Mouse (Mus musculus) brown adipose tissue, adult 24 weeks (tissue): ENCODE results near the gene Sema5b. TPM values are rescaled to one million over a fixed set of nuclear protein-coding genes. Genes with fewer than 3 reads are reported as not detected.

ENCODE experiments used
- H3K27ac ChIP-seq: fragments of 200-500 bp; replicated peaks from 2 replicates; pipeline ENCODE4 v1.5.1; 2012; ENCODE audit warnings: low read depth, mild to moderate bottlenecking, low read length
- H3K4me1 ChIP-seq: fragments of 200-500 bp; 2 replicates; pipeline ENCODE4 v1.6.1; 2012; ENCODE audit warnings: low read length, mixed read lengths; ENCODE audit not compliant: control insufficient read depth, insufficient read depth, insufficient read length
- H3K4me3 ChIP-seq: fragments of 200-500 bp; 2 replicates; pipeline ENCODE4 v1.5.1; 2012; ENCODE audit warnings: low read depth, mild to moderate bottlenecking, low read length, moderate library complexity; ENCODE audit not compliant: insufficient read depth
- polyA plus RNA-seq: library from polyadenylated mRNA; stranded (reverse); fragments of >200 nt; gene quantifications from 2 replicates; pipeline ENCODE4 v1.2.4, GENCODE M21; 2012; ENCODE audit not compliant: missing spikeins, insufficient read depth, insufficient read length

Sema5b gene
- polyA plus RNA-seq, 1 experiment, result not detected

GRCm38 (mm10) chr16:35625286-35626020 is 84.5 kb downstream of the Sema5b start:
- H3K4me3 ChIP-seq, result no peak overlapping the region
- H3K4me1 ChIP-seq, result no peaks in the 10 kb centered on the region
- no peak overlapping the region for H3K27ac ChIP-seq

GRCm38 (mm10) chr16:35627992-35628607 is 87.2 kb downstream of the Sema5b start:
- Histone ChIP-seq H3K27ac (no peak overlapping the region), H3K4me3 (no peak overlapping the region), H3K4me1 (peaks cover 11% of the 10 kb centered on the region; the same call in 1 of the 2 replicates)

- H3K27ac ChIP-seq, result no peak overlapping the region; the same call in 1 of the 2 replicates
Observed at GRCm38 (mm10) chr16:35630470-35631183, 89.7 kb downstream of the Sema5b start.

GRCm38 (mm10) chr16:35633058-35633457 is 92.1 kb downstream of the Sema5b start:
- peaks cover 11% of the 10 kb centered on the region; the same call in 1 of the 2 replicates for H3K4me1 ChIP-seq
- no peak overlapping the region for H3K4me3 ChIP-seq
- no peak overlapping the region for H3K27ac ChIP-seq

More at GRCm38 (mm10) chr16:35630470-35631183, 89.7 kb downstream of the Sema5b start:
- Histone ChIP-seq H3K4me1 (peaks cover 11% of the 10 kb centered on the region; the same call in 1 of the 2 replicates), H3K4me3 (no peak overlapping the region)

GRCm38 (mm10) chr16:35634971-35635370 is 94.0 kb downstream of the Sema5b start:
- Histone ChIP-seq H3K27ac (no peak overlapping the region), H3K4me1 (peaks cover 11% of the 10 kb centered on the region; the same call in 1 of the 2 replicates), H3K4me3 (no peak overlapping the region)

- Histone ChIP-seq H3K27ac (no peak overlapping the region), H3K4me3 (no peak overlapping the region), H3K4me1 (no peaks in the 10 kb centered on the region)
Observed at GRCm38 (mm10) chr16:35639505-35639904, 98.6 kb downstream of the Sema5b start.

GRCm38 (mm10) chr16:35648862-35649261 is 107.9 kb downstream of the Sema5b start:
- no peak overlapping the region for H3K27ac ChIP-seq
- H3K4me1 ChIP-seq, result no peaks in the 10 kb centered on the region
- H3K4me3 ChIP-seq, result no peak overlapping the region

- Histone ChIP-seq H3K27ac (no peak overlapping the region), H3K4me1 (no peaks in the 10 kb centered on the region)
Observed at GRCm38 (mm10) chr16:35652206-35652605, 111.3 kb downstream of the Sema5b start.

GRCm38 (mm10) chr16:35652706-35653105 is 111.8 kb downstream of the Sema5b start:
- no peaks in the 10 kb centered on the region for H3K4me1 ChIP-seq

More at GRCm38 (mm10) chr16:35652206-35652605, 111.3 kb downstream of the Sema5b start:
- H3K4me3 ChIP-seq, result no peak overlapping the region

GRCm38 (mm10) chr16:35653951-35654350 is 113.0 kb downstream of the Sema5b start:
- no peak overlapping the region for H3K4me3 ChIP-seq
- no peaks in the 10 kb centered on the region for H3K4me1 ChIP-seq
- H3K27ac ChIP-seq, result no peak overlapping the region

More at GRCm38 (mm10) chr16:35652706-35653105, 111.8 kb downstream of the Sema5b start:
- Histone ChIP-seq H3K4me3 (no peak overlapping the region), H3K27ac (no peak overlapping the region)

- no peaks in the 10 kb centered on the region; the same call in 1 of the 2 replicates for H3K4me1 ChIP-seq
- H3K4me3 ChIP-seq, result no peak overlapping the region
- no peak overlapping the region for H3K27ac ChIP-seq
Observed at GRCm38 (mm10) chr16:35660222-35660621, 119.3 kb downstream of the Sema5b start.

GRCm38 (mm10) chr16:35663831-35664414 is 123.0 kb downstream of the Sema5b start:
- H3K4me3 ChIP-seq, result no peak overlapping the region
- H3K4me1 ChIP-seq, result no peaks in the 10 kb centered on the region; the same call in 1 of the 2 replicates
- no peak overlapping the region for H3K27ac ChIP-seq

- no peaks in the 10 kb centered on the region; the same call in 1 of the 2 replicates for H3K4me1 ChIP-seq
Observed at GRCm38 (mm10) chr16:35664847-35665246, 123.9 kb downstream of the Sema5b start.

GRCm38 (mm10) chr16:35677511-35678113 is 136.7 kb downstream of the Sema5b start:
- H3K27ac ChIP-seq, result no peak overlapping the region
- H3K4me3 ChIP-seq, result no peak overlapping the region
- no peaks in the 10 kb centered on the region for H3K4me1 ChIP-seq

More at GRCm38 (mm10) chr16:35664847-35665246, 123.9 kb downstream of the Sema5b start:
- H3K4me3 ChIP-seq, result no peak overlapping the region
- no peak overlapping the region for H3K27ac ChIP-seq
